Mouse (Mus musculus) mouse embryonic stem cell (cell line): Measurements from ENCODE around the gene Trim47.

ENCODE experiments used
- in situ Hi-C, 2 experiments: fragments of 300-500 bp; cut with MboI; formaldehyde crosslinking; loops; 1 replicate in 1 of 2; 3 replicates in 1 of 2; pipeline ENCODE4 v1.14.3; 2019 to 2020; ENCODE audit warnings: low sequenced_read_pairs in 2 of 2, low pct_unique_long_range_greater_than_20kb in 1 of 2, mixed read lengths in 1 of 2; ENCODE audit not compliant: unreplicated experiment in 1 of 2

Trim47 gene

DNA sequence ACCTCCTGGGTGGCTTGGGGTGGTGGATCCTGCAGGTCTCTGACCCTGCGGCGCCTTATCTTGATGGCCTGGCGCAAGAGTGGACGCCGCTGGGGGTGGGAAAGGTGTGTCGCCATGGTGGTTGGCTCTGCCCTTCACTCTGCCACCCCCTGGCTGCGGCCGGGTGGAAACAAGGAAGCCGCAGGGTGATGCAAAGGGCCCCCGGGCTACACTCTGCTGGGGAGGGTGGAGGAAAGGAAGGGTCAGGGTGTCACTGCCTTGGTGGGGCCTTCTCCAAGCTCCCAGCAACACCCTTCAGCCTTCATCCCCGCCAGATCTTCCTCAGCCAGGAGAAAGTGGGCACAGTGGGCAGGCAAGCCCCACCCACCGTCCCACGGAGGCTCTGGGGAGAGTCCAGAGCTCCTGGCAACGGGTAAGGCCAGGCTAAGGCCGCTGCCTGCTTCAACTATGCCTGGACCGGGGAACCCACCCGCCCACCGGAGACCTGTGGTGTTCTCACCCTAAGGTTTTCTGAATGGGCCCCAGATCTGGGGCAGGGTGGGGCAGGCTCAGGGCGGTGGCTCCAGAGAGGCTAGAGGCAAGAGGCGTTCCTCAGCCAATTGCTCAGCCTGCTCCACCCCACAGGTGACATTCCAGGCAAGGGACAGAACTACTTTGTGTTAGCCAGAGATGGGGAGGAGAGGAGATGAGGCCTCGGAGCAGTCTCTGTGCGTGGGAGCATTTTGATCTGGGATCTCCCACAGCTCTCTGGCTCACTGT is 49.4 kb downstream of the Trim47 start, which contains the start of gene Unc13d:
Gene Unc13d, minus strand, starts transcription at position 516 of the 759 bp plus-strand sequence.
- in situ Hi-C loops = no loop called here

DNA sequence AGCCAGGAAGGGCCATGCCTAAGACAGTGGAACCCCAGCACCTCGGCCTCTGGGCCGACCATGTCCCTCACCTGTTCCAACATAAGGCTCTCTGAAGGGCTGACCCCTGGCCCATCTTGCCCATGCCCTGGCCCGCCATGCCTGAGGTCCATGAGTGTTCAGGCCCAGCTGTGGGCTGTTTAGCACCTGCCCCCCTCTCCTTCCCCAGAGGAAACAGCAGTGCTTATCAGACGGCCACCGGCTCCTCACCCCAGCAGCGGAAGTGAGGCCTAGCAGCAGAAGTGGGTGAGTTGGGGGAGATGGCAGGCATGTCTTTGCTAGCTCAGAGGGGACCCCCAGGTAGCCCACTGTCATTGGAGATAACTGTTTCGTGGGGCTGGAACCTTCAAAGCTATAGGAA is 50.2 kb downstream of the Trim47 start:
- in situ Hi-C loops = no loop called here

DNA sequence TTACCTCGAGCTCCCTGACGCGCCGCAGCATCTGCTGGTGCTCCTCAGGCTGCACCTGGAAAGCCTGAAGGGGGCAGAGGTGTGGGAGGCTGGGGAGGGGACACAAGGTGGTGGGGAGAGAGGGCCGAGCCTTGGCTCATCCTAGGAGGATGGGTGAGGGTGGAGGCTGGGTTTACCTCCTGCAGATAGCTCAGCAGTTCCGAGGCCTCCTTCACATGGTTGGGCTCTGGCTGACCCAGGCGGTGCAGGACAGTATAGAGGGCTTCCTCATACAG is 50.8 kb downstream of the Trim47 start:
- in situ Hi-C loops = no loop called here

DNA sequence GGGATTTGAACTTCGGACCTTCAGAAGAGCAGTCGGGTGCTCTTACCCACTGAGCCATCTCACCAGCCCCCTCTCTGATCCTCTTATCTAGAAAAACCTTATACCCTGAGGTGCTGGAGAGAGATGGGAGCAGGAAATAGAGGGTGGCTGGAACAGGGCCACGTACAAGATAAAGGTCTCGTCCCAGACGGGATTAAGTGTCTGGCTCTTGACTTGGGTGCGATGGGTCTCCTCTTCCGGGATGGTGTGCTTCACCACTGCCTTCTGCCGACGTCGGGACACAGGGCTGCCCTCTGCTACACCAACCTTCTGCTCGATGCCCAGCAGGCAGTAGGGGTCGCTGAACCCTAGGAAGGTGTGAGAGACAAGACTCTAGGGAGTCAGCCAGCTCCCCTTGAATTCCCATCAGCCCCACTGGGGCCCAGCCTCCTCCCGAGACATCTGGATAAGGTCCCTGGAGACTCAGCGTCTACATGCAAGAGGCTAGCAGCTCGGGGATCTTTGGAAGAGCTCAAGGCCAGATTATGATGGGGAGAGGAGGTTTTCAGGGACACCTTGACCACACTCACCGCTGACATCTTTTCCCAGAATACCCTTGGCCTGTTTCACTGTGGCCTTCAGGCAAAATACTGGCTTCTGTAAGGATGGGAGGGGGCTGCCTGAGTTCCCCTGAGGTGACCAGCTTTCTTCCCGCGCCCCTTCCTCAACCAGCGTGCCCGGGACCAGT is 51.3 kb downstream of the Trim47 start:
- in situ Hi-C loops = no loop called here

DNA sequence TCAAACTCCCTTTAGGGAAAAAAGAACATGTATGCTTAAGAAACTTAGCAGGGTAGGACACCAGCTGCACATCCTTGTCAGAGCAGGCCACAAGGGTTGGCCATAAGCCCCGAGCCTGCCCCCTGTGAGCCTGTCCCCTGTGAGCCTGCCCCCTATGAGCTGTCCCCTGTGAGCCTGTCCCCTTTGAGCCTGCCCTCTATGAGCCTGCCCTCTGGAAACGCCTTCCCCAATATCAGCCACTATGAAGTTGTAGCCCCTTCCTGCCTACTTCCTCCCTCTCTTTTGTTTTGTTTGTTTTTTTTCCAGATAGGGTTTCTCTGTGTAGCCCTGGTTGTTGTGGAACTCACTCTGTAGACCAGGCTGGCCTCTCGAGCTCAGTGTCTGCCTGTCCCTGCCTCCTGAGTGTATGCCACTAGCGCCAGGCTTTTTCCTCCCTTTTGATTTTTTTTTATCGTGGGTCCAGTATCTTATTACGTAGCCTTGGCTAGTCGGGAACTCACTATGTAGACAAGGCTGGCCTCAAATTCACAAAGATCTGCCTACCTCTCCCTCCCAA is 52.5 kb downstream of the Trim47 start:
- in situ Hi-C loops = no loop called here

DNA sequence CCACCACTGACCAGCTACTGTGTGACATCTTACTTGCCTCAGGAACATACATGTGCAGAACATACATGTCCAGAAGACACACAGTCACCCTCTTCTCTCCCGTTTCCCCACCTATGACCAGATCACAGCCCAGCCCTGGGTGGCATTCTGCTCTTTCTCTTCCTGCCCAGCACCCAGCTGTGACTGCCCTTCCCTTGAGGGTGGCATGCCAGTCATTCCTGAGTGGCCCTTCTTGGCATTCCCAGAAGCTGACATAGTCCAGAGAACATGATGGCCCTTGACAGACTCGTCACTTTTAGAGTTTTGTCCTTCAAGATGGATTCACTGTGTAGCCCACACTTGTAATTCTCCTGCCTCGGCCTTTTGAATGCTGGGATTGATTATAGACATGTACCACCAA is 54.4 kb downstream of the Trim47 start:
- in situ Hi-C loops = no loop called here

DNA sequence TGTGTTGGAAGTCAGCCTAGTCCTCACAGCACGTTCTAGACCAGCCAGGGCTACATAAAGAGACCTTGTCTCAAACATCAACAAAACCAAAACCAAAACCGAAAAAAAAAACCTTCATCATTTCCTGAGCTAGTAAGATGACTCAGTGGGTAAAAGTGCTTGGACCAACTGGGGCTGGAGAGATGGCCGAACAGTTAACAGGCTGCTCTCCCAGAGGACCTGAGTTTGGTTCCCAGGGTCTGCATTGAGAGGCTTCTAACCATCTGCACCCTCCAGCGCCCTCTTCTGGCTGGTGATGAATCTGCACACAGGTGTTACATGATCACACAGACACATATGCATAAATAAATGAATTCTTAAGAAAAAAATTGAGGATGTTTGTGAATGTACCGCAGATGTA is 55.5 kb downstream of the Trim47 start:
- in situ Hi-C loops = no loop called here

DNA sequence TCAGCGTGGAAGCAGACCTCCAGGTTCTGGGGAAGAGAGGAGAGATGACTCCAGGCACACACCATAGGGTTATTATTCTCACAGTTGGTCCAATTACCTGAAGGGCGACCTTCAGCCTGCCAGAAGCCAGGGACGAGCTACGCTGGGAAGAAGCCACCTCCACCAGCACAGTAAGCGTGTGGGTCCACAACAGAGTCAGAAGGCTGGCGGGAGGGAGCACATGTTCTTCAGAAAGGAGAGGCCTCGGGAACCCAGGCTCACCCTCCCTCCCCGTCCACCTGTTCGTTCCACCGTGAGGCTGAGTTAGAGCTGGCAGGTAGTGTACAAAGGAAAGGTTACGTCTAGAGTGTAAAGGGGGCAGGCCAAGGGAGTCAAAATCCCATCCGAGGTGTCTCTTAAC is 61.7 kb downstream of the Trim47 start:
- in situ Hi-C loops = no loop called here

DNA sequence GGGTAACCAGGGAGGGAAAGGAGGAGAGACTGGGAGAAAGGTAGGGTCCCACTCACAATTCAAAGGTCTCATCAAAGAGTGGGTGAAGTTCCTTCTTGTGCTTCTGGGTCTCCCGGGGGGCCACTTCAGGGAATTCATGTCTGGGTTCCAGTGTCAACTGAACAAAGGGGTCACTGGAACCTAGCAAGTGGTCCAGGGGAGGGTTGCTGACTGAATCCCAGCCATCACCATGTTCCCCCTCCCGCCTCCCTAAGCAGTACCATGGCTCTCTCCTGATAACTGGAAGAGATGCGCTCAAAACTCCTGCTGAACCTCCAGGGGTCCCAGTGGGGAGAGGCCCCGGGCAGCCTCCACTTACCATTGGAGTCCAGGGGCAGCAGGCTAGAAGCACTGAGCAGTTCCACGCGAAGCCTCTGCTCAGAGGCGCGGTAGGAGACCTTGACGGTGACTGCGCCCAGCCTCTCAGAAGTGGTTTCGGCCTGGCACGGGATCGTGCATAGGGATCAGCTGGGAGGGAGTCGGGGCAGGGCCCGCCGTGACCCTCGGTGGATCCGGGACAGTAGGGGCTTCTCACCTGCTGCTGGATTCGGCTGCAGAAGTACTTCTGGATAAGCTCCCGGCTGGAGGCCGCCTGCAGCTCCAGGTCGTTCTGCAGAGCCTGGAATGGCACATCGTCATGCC is 62.7 kb downstream of the Trim47 start:
- in situ Hi-C loops = no loop called here

DNA sequence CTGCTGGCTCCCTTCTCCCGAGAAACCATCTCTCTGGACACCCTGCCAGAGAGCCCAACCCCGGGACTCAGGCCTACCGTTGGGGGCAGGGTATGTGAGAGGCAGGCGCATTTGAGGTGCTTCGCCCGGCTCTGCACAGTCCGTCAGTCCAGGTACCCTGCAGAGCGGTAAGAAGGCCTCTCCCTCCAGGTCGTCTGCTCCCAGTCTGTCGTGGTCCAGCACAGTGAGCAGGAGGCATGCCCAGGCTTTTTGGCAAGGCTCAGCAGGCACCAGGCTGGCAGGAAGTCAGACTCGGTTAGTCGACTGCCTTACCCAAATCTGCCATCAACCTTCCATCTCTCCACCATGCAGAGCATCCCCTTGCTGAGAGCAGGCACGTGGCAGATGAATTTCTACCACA is 63.4 kb downstream of the Trim47 start:
- in situ Hi-C loops = no loop called here

DNA sequence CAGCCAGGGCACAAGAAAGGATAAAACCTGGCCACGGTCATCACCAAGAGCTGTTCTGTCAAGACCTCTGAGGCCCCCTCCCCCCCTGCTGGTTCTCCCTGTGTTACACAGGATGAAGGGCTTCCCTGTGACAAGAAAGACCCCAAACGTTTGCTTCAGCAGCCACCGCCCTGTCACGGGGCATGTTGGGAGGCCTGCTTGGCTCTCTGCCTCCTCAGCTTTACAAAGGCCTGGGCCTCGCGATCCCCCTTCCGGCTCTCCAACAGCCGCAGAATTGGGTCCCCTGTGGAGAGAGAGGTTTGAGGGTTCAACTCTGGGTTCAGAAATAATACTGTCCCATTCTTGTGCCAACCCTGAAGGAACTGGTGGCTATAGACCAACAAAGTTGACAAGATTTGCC is 64.5 kb downstream of the Trim47 start:
- in situ Hi-C loops = no loop called here

DNA sequence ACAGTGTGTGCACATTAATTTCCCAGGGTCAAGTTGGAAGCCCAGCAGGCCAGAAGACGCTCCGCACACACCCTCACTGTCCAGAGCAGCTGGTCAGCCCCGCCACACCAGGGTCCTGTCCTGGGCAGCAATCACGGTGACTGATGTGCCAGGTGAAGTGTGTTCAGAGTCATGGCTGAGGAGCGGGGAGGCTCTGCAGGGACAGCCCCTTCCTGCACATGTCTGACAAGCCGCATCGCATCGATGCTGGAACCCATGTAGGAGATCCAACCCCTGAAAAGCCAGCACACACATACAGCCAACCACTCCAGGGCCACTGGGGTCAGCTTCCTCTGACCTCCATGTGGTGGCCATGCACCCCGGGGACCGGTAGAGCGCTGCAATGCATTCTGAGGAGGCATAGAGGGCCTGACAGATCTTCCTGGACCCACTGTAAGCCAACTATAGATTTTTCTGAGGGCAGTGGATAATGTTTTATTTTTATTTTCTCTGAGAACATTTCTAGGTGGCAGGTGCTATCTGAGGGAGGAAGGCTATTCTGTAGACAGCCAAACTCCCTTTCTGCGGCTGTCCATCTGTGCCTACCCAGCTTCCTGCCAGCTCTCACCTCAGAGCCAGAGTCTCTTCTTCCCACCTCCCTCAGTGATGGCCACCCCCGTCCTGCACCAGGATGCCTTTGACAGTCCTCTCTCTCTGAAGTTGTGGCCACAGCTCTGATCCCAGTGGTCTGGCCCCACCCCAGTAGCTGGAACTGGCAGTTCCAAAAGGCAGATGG is 65.2 kb downstream of the Trim47 start:
- in situ Hi-C loops = no loop called here

DNA sequence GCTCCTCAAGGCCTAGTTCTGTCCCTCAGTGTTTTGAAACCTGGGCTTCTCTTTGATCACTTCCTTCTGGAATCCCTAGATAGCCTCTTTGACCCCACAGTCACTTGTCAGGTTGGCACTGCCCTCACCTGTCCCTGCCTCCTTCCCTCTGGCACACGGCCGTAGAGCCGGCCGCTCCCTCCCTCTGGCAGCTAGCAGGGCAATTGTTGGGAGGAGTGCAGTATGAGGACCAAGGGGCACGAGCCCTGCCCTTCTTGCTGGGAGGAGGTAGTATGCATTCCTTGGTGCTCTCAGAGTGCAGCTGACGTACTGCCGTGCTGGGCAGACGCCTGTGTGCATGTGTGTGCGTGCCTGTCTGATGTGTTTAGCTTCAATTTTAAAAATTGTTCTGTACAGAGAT is 66.4 kb downstream of the Trim47 start:
- in situ Hi-C loops = no loop called here

DNA sequence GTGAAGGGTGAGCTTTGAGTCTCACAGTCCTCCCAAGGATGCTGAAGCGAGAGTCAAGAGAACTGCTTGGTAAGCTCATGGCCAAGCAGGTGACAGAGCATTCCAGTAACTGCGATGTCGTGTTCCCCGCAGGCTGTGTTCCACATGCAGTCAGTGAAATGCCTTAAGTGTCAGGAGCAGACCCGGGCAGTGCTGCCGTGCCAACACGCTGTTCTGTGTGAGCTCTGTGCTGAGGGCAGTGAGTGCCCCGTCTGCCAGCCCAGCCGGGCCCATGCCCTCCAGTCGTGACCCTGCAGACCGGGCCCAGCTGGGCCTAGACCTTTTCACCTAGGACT is 67.4 kb downstream of the Trim47 start:
- in situ Hi-C loops = no loop called here

DNA sequence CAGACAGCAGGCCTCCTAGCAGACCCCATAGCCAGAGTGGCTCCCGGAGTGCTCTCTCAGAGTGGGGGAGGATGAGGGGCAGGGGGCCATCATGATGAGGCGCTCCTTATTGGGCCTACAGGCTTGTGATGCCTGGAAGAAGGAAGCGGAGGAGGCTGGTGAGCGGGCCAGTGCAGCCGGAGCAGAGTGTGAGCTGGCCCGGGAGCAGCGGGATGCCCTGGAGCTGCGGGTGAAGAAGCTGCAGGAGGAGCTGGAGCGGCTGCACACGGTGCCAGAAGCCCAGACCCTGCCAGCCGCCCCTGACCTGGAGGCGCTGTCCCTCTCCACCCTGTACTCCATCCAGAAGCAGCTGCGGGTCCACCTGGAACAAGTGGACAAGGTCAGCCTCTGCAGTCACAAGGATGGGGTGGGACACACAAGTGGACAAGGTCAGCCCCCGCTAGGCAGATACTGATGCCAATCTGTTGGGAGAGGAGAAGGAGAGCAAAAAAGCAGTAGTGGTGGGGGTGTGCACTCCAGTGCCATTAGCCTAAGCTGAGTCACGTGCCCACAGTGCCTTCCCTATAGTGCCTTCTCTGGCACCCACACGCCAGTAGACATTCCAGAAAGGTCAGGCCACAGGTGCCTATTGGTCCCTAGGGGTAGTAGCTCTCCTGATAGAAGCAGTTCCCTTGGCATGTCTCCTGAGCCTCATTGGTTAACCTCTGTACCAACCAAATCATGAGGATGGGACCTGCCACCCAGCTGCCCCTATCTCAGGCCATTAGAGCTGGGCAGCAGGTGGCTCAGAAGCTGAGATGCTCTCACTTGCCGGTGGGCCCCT is 67.9 kb downstream of the Trim47 start:
- in situ Hi-C loops = no loop called here

DNA sequence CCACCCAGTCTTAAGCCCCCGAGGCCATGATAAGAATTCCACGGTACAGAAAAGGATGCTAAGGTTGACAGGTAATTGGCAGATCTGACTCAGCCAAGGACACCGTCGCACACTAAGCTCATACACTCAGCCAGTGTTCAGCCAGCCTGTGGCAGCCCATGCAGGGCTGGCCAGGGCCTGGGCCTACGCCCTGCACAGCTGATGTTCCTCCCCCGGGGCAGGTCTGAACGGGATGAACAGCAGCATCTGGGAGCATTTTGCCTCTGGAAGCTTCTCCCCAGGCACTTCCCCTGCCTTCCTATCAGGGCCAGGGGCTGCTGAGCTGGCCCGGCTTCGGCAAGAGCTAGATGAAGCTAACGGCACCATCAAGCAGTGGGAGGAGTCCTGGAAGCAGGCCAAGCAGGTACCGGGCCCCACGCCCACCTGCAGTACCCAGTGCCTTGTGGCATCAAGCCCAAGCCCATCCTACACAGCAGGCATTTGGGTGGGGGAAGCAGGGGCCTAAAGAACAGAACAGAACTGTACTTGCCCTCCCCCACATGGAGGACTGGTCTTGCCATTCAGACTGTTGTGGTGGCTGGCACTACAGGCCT is 68.9 kb downstream of the Trim47 start:
- in situ Hi-C loops = no loop called here

DNA sequence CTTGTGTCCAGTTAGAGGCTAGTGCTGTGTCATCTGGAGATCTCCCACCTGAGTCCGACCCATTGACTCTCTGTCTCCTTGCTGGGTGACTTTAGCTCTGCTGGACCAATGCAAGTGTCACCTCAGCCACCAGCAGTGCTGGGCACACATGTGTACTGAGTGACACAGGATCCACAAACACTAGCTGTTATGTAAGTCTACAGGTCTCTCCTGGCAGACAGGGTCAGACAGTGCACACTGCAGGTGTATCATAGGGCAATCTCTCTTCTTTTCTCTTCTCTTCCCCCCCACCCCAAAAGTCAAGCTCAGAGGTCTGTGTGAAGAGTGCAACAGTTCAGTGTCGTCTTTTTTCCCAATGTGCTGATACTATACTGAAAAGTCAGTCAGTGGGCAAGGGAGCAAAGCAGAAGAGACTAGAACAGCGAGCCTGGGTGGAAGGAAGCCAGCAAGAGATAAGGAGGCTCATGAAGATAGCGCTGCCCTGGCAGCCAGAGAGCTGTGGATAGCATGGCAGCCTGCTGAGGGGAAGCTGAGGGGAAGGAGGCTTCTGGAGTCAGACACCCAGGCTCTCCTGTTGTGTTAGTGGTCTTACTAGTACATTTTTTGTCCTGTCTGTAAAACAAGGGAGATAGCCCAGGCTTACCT is 69.7 kb downstream of the Trim47 start:
- in situ Hi-C loops = no loop called here
